Mouse (Mus musculus) lung, embryonic 15.5 days (tissue): ENCODE results near the gene Slc22a4. TPM values are rescaled to one million over a fixed set of nuclear protein-coding genes. Genes with fewer than 3 reads are reported as not detected.
"Not testable (repeated sequence)": the region's sequence is repeated elsewhere in the genome, so short reads cannot be mapped to it uniquely, and the experiment has no call there.

Experiments used
- ATAC-seq: fragments of 200-750 bp; cut with Nextera tagmentation; 2 replicates; pipeline ENCODE4 v1.8.0; 2017; ENCODE audit warnings: moderate number of reproducible peaks, borderline replicate concordance; ENCODE audit not compliant: low FRiP score, low TSS enrichment; ENCODE audit errors: extremely low read depth
- H3K27ac ChIP-seq: fragments of 300-500 bp; sonication (generic); 2 replicates; pipeline ENCODE4 v1.5.1; 2015; ENCODE audit warnings: moderate library complexity, mild to moderate bottlenecking, inconsistent platforms
- H3K27me3 ChIP-seq: fragments of 300-500 bp; sonication (generic); 2 replicates; pipeline ENCODE4 v1.6.1; 2015; ENCODE audit warnings: inconsistent platforms
- H3K36me3 ChIP-seq: fragments of 300-500 bp; sonication (generic); 2 replicates; pipeline ENCODE4 v1.6.1; 2015; ENCODE audit warnings: inconsistent platforms
- H3K4me1 ChIP-seq: fragments of 300-500 bp; sonication (generic); 2 replicates; pipeline ENCODE4 v1.6.1; 2015; ENCODE audit warnings: inconsistent platforms
- H3K4me2 ChIP-seq: fragments of 300-500 bp; sonication (generic); 2 replicates; pipeline ENCODE4 v1.6.1; 2015; ENCODE audit warnings: inconsistent platforms, mild to moderate bottlenecking, moderate library complexity
- H3K4me3 ChIP-seq: fragments of 300-500 bp; sonication (generic); 2 replicates; pipeline ENCODE4 v1.5.1; 2015; ENCODE audit warnings: mild to moderate bottlenecking, inconsistent platforms
- H3K9ac ChIP-seq: fragments of 300-500 bp; sonication (generic); 2 replicates; pipeline ENCODE4 v1.6.1; 2015; ENCODE audit warnings: inconsistent platforms
- H3K9me3 ChIP-seq: fragments of 300-500 bp; sonication (generic); 2 replicates; pipeline ENCODE4 v1.6.1; 2016; ENCODE audit warnings: inconsistent platforms
- WGBS: fragments of 180-500 bp; shearing (Covaris S2); methylation state at CpG from one replicate; pipeline ENCODE4 v1.1.7; 2015; 5-methylcytosine and 5-hydroxymethylcytosine counted together
- polyA plus RNA-seq: library from polyadenylated mRNA; unstranded; fragments of >200 nt; fragmentation: Nextera tagmentation; extraction: Ambion mirVana; gene quantifications from 2 replicates; pipeline ENCODE4 v1.2.1, GENCODE M21; 2015

Slc22a4 gene
- polyA plus RNA-seq, 1 experiment from 2014 or later = 0.51 TPM

DNA sequence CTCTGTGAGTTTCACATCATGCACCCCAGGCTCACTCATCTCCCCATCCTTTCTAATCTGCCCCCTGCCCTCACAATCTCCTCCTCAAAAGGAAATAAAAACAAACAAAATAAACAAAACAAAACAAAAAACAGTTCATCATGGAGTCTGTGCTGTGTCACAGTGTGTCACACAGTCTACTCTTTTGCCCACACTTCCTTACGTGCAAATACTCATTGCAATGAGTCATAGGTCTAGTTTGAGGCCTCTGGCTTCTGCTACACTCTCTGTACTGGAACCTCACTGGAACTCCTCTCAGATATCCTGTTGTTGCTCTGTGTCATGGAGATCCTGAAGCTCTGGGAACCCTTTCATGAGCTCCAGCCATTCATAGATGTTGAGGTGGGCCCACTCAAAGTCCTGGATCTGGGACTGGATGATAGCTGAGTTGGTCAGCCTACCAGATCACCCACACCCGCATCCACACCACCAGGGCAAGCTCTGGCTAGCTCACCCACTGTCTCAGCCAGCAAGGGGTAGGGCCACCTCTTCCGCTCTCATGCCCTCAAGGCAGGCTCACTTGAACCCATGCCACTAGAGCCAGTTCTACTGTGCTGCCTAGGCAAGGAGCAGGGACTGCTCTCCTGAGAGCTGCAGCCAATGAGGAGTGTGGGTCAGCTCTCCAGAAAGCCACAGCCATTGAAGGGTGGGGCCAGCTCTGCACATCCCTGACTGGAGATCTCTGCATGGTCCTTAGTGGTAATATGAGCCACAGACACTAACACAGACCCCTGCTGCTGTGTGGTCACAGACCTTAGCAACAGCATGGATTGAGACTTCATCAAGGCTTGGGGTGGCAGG is 8.8 kb downstream of the Slc22a4 start:
- H3K27ac ChIP-seq = no peak overlapping the region
- no peak for ATAC-seq
- no peaks in the 10 kb centered on the region for H3K4me1 ChIP-seq
- H3K4me3 ChIP-seq = no peak overlapping the region
- 67% methylated on average over 3 of the region's 3 CpGs for WGBS
- H3K9me3 ChIP-seq = no peaks in the 10 kb centered on the region
- H3K9ac ChIP-seq = no peak overlapping the region
- H3K27me3 ChIP-seq = no peaks in the 10 kb centered on the region
- H3K4me2 ChIP-seq = no peak overlapping the region
- no peaks in the 10 kb centered on the region for H3K36me3 ChIP-seq

DNA sequence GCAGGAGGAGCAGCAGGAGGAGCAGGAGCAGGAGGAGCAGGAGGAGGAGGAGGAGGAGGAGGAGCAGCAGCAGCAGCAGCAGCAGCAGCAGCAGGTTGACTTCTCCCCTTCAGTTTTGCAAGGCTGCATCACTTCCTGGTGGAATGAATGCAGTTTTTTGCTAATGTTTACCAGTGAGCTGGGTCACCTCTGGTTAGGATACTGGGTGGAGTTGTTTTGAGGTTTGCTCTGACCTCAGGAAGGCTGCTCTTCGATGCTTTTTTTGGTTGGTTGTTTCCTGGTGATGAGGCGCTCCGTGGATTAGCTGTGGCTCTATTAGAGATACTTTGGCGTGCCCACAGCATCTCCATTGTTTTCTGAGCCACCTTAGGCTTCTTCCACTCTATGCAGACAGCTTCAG is 10.3 kb downstream of the Slc22a4 start:
- no peaks in the 10 kb centered on the region for H3K9me3 ChIP-seq
- ATAC-seq = no peak
- H3K4me2 ChIP-seq = no peak overlapping the region
- no peaks in the 10 kb centered on the region for H3K36me3 ChIP-seq
- no peak overlapping the region for H3K4me3 ChIP-seq
- no peaks in the 10 kb centered on the region for H3K27me3 ChIP-seq
- H3K4me1 ChIP-seq = no peaks in the 10 kb centered on the region
- WGBS = 69% methylated on average over 4 of the region's 4 CpGs
- no peak overlapping the region for H3K27ac ChIP-seq
- H3K9ac ChIP-seq = no peak overlapping the region

DNA sequence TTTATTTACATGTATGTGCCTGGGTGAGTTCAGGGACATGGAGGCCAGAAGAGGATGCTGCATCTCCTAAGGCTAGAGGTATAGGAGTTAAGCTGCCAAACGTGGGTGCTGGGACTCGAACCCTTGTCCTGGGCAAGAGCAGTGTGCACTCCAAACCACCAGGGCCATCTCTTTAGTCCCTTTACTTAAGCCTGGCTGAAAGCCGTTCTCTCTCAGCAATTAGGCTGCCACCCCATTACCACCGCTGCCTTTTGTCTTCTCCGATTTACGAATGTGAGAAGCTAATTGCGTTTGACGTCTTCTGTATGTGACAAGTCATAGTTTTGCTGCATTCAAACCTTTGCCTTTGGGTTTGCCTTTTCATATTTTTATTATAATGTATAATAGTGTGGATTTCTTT is 11.8 kb downstream of the Slc22a4 start:
- no peak for ATAC-seq
- Histone ChIP-seq H3K9ac (no peak overlapping the region), H3K36me3 (no peaks in the 10 kb centered on the region), H3K4me2 (no peak overlapping the region), H3K27ac (no peak overlapping the region), H3K4me3 (no peak overlapping the region), H3K27me3 (no peaks in the 10 kb centered on the region), H3K9me3 (no peaks in the 10 kb centered on the region), H3K4me1 (peaks cover 3% of the 10 kb centered on the region; the same call in 1 of the 2 replicates)
- WGBS = 73% methylated on average over 8 of the region's 8 CpGs

DNA sequence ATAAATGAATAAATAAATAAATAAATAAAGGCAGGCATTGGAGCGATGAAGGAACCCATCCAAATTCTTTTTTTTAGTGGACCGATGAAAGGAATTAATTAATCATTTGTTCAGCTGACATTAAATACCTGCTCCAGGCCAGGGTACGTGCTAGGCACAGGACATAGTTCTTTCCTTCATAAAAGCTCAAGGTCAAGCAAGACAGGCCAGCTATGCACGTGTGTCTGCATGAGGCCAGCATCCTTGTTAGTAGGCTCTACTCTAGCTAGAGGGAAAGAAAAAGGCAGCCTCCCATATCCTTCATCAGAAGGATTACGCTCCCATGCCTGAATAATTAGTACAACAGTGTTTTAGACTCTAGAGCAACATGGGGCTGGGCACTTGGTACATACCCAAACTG is 14.9 kb downstream of the Slc22a4 start:
- WGBS = 87% methylated on average over 5 of the region's 5 CpGs
- Histone ChIP-seq H3K4me1 (peaks cover 5% of the 10 kb centered on the region; the same call in 1 of the 2 replicates), H3K9ac (no peak overlapping the region), H3K9me3 (no peaks in the 10 kb centered on the region), H3K4me3 (no peak overlapping the region), H3K4me2 (no peak overlapping the region), H3K36me3 (no peaks in the 10 kb centered on the region), H3K27me3 (no peaks in the 10 kb centered on the region), H3K27ac (no peak overlapping the region)
- no peak for ATAC-seq

DNA sequence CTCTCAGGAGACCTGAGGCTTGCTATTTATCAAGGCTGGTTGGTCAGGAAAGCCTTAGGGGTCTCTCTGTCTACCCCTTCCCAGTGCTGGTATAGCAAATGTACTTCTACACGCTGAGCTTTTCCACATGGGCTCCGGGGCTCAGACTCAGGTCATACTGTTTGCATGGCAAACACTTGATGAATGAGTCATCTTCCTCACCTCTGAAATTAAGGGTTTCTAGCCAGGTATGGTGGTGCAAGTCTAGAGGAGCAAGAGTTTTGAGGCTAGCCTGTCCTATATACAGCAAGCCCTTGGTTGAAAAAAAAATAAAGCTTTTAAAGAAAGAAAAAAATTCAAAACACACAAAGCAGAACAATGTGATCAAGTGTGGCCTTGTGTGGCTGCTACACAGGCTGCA is 16.6 kb downstream of the Slc22a4 start:
- ATAC-seq = no peak
- no peak overlapping the region for H3K4me2 ChIP-seq
- H3K4me3 ChIP-seq = no peak overlapping the region
- H3K4me1 ChIP-seq = peaks cover 5% of the 10 kb centered on the region; the same call in 1 of the 2 replicates
- no peaks in the 10 kb centered on the region for H3K9me3 ChIP-seq
- no peak overlapping the region for H3K9ac ChIP-seq
- no peaks in the 10 kb centered on the region for H3K27me3 ChIP-seq
- WGBS = 50% methylated on average over 2 of the region's 2 CpGs
- H3K27ac ChIP-seq = no peak overlapping the region
- no peaks in the 10 kb centered on the region for H3K36me3 ChIP-seq

DNA sequence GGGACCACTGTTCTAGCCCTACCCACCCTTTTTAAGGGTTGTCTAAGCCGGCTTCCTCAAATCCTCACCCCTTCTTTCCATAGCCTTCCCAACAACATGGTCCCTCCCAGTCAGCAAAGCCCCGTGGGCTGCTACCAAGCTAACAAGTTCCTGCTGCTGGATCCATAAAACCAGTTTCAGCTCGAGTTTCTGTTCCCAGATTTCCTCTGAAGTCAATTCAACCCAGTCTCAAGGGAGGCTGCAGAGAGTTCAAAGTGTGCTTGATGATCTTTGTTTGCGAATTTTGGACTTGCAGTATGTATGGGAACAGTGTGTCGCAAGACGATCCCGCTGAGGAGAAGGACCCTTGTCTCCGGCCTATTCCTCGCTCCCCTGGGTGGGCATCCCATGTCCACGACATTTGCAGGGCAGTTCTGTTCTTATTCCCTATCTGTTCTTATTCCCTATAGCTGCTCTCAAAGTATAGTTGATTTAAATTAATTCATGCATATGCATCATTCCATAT is 19.4 kb downstream of the Slc22a4 start:
- Histone ChIP-seq H3K36me3 (no peaks in the 10 kb centered on the region), H3K4me1 (peaks cover 5% of the 10 kb centered on the region; the same call in 1 of the 2 replicates), H3K4me2 (no peak overlapping the region), H3K9ac (no peak overlapping the region), H3K27ac (no peak overlapping the region), H3K9me3 (no peaks in the 10 kb centered on the region), H3K4me3 (no peak overlapping the region), H3K27me3 (no peaks in the 10 kb centered on the region)
- no peak for ATAC-seq
- WGBS = 72% methylated on average over 10 of the region's 10 CpGs

DNA sequence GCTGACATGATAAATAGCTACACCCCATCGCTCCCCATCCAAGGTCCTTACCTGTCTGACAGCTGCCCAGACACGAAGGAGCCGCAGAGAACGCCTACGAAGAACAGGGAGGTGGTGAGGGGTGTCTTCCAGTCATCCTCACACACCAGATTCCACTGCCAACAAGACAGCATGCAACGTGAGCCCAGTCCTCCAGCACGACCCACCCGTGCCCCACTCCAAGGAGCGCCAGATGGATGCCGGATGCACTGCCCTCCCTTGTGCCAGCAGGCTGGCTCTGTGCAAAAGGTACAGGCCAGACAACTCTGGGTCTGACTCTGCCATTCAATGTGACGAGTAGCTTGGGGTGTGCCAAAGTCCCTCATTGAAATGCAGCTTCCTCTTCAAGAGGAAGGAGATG is 20.2 kb downstream of the Slc22a4 start:
- peaks cover 5% of the 10 kb centered on the region; the same call in 1 of the 2 replicates for H3K4me1 ChIP-seq
- H3K27ac ChIP-seq = no peak overlapping the region
- WGBS = 79% methylated on average over 11 of the region's 11 CpGs
- H3K27me3 ChIP-seq = no peaks in the 10 kb centered on the region
- H3K36me3 ChIP-seq = no peaks in the 10 kb centered on the region
- ATAC-seq = no peak
- no peak overlapping the region for H3K4me3 ChIP-seq
- H3K9me3 ChIP-seq = no peaks in the 10 kb centered on the region
- H3K4me2 ChIP-seq = no peak overlapping the region
- H3K9ac ChIP-seq = no peak overlapping the region

DNA sequence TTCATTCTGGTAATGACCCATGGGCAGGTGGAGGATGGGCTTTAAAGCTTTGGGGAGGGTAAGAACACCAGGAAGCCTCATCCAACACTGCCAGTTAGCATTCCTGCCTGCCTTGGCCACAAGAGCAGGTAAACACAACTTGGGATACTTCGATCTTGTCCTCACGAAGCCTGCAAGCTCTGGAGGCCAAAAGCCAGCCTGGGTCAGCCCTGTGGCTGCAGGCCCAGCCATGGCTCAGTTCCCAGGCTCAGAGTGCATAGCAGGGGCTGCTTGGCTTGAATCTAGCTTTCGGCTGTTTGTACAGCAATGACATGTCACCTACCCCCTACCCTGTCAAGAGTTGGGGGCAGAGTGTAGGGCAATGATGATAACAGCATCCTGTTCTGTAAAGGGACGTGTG is 21.0 kb downstream of the Slc22a4 start:
- Histone ChIP-seq H3K9ac (no peak overlapping the region), H3K4me1 (peaks cover 5% of the 10 kb centered on the region; the same call in 1 of the 2 replicates), H3K27ac (no peak overlapping the region), H3K4me3 (no peak overlapping the region), H3K9me3 (no peaks in the 10 kb centered on the region), H3K27me3 (no peaks in the 10 kb centered on the region), H3K4me2 (no peak overlapping the region), H3K36me3 (no peaks in the 10 kb centered on the region)
- no peak for ATAC-seq
- WGBS = 45% methylated on average over 4 of the region's 4 CpGs

DNA sequence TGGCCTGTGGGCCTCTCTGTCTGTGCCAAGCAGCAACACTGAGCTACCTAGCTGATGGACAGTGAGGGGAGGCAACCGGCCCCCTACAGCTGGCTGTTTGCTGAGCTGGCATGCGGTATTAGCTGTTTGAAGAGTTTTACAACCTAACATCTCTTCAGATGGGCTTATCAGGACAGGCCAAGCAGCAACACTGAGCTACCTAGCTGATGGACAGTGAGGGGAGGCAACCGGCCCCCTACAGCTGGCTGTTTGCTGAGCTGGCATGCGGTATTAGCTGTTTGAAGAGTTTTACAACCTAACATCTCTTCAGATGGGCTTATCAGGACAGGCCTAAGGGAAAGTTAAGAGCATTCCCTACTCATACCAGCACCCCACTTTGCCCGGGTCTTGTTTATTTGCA is 21.5 kb downstream of the Slc22a4 start:
- H3K4me2 ChIP-seq = not testable (repeated sequence)

DNA sequence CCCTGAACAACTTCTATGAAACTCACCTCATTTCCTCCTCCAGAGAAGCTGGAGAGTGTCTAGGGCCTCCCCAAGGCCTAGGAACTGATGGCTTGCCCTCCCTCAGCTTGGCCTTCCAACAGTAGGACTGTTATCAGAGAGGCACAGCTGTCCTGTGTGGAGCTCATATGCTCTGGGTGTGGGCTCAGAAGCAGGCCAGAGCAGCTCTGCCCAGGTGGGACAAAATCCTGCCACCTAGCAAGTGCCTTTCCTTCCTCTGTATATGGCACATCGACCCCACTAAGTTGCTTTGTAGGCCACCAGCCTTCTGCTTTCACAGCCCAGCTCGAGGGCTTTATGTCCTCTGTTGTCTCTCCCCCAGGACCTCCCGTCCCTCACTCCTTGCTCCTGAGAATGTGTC is 23.2 kb downstream of the Slc22a4 start:
- ATAC-seq = no peak; the same call in 1 of the 2 replicates
- Histone ChIP-seq H3K4me2 (no peak overlapping the region), H3K27me3 (no peaks in the 10 kb centered on the region), H3K27ac (no peak overlapping the region), H3K36me3 (no peaks in the 10 kb centered on the region), H3K9me3 (no peaks in the 10 kb centered on the region), H3K4me3 (no peak overlapping the region), H3K4me1 (no peaks in the 10 kb centered on the region), H3K9ac (no peak overlapping the region)
- WGBS = 87% methylated on average over 3 of the region's 3 CpGs

More for the DNA sequence above, 21.5 kb downstream of the Slc22a4 start:
- not testable (repeated sequence) for H3K27me3 ChIP-seq, H3K36me3 ChIP-seq, H3K27ac ChIP-seq, H3K4me3 ChIP-seq, H3K9ac ChIP-seq, ATAC-seq, H3K4me1 ChIP-seq, H3K9me3 ChIP-seq
- WGBS = 35% methylated on average over 5 of the region's 5 CpGs

DNA sequence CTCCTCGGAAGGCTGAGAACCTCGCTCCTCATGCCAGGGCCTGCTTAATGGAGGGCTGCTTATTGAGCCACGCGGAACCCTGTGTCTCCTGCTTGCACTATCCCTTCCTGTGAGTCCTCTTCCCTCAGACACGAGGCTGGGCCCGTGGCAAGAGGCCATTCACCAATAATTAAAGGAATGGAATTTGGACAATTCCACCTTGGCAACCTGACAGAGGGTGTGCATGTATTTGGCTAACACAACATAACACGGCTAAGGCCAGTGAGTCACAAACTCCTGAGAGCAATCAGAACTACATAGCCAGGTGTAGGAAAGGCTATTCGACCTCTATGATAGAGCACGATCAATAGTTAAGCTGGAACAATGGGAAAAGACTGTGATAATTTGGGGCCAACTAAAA is 23.7 kb downstream of the Slc22a4 start:
- no peak for ATAC-seq
- no peak overlapping the region for H3K27ac ChIP-seq

More for the DNA sequence above, 23.7 kb downstream of the Slc22a4 start:
- H3K4me2 ChIP-seq = no peak overlapping the region
- no peak overlapping the region for H3K9ac ChIP-seq
- H3K27me3 ChIP-seq = no peaks in the 10 kb centered on the region
- H3K36me3 ChIP-seq = no peaks in the 10 kb centered on the region
- H3K4me3 ChIP-seq = no peak overlapping the region
- H3K9me3 ChIP-seq = no peaks in the 10 kb centered on the region
- H3K4me1 ChIP-seq = no peaks in the 10 kb centered on the region
- 70% methylated on average over 9 of the region's 9 CpGs for WGBS
